Mouse (Mus musculus) CD4-positive, CD25-positive, alpha-beta regulatory T cell, adult 2 months (primary cell): ENCODE measurements at regions not wholly inside any gene's neighbourhood (a gene's known extent, or its start where the extent isn't known, plus 50 kb on each side); places are given as distances from the start of the nearest gene placed in this dataset.
"Not testable (repeated sequence)": the region's sequence is repeated elsewhere in the genome, so short reads cannot be mapped to it uniquely, and the experiment has no call there.

Experiments used
- DNase-seq: peaks from one replicate; pipeline ENCODE4 v3.0.0-alpha.2; 2012; ENCODE audit warnings: low read depth, low spot score

GRCm38 (mm10) chr13:5367058-5367797 is 494.1 kb upstream of the Klf6 start:
- DNase-seq: no peak

DNA sequence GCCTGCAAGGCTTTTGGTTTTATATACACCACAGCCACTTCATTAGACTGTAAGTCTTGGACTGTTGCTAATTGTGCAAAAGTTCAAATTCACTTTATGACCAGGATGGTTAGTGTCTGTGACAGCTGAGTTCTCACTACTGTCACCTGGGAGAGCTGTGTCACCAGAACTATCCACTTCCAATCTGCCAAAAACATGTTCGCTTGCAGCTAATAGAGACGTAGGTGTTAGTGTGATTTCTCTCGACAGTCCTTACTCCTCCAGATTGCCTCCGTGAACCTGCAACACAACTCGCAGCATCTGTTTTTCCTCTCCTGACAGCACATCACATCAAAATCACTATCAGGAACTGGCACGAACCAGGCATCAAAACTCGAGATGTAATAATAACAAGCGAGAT is 491.3 kb upstream of the Klf6 start:
- no peak for DNase-seq

- DNase-seq: no peak
Observed at GRCm38 (mm10) chr13:5373191-5373590, 488.1 kb upstream of the Klf6 start.

DNA sequence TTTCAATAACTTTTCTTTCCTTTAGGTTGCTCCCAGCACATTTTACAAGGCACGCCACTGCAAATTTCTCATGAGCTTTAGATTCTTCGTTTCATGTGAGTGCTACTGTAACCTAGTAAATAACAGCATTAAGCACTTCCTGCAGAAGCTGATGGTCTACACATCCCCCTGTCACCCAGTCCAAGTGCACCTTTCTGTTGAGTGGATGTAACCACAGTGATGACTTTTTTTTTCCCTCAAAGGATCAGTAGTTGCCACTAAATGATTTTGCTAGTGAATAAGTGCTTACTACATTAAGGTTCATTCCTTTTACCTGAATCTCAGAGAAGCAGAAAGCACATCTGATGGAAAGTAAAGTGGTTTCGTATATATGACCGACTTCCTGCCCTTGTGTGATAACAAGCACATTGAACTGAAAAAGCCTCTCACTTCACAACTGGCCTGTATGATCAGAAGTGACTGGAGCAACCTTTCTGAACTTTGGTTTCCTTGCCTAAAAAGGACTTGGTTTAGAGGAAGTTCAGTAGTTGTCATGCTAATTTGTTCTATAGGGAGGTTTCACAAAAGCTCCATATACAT is 453.0 kb upstream of the Klf6 start:
- DNase-seq: peak; percentile 70

DNA sequence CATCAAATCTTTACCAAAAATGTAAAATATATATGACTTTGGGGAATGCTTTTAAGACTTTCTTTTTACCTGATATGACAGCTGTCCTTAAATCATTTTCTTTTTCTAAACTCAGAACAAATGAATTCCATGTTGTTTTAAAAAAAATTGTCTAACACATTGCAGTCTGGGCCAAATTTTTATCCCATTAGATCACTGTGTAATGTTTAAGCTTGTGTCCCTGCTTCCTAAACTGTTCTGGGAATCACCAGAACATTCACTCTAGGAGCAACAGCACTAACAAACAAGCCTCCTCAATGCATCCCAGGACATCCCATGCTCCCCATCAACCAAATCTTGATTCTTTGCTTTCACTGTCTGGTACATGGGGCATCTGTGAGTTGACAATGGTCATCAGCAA is 449.2 kb upstream of the Klf6 start:
- no peak for DNase-seq

GRCm38 (mm10) chr13:5413009-5413408 is 448.3 kb upstream of the Klf6 start:
- DNase-seq: not testable (repeated sequence)

- no peak for DNase-seq
Observed at GRCm38 (mm10) chr13:5424110-5424509, 437.2 kb upstream of the Klf6 start.

- no peak for DNase-seq
Observed at GRCm38 (mm10) chr13:5425491-5426232, 435.6 kb upstream of the Klf6 start.

DNA sequence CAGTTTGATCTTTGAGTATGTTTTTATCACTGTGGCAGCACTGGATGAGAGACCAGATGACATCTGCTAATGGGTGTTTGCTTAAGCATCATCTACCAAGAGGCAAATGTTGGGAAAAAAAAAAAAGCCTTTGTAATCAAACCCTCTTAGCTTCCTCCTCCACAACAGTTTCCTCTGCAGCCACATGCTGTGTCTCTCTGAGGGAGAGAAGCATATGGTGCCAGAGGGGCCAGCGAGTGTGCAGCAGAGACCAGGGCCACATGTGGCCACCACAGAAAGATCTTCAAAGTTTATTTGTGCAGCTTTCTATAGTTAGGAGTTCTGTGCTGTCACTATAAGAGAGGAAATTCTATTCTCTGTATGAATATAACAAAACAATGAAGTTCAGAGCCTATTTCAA is 427.6 kb upstream of the Klf6 start:
- DNase-seq: no peak

- no peak for DNase-seq
Observed at GRCm38 (mm10) chr13:5435131-5435530, 426.2 kb upstream of the Klf6 start.

DNA sequence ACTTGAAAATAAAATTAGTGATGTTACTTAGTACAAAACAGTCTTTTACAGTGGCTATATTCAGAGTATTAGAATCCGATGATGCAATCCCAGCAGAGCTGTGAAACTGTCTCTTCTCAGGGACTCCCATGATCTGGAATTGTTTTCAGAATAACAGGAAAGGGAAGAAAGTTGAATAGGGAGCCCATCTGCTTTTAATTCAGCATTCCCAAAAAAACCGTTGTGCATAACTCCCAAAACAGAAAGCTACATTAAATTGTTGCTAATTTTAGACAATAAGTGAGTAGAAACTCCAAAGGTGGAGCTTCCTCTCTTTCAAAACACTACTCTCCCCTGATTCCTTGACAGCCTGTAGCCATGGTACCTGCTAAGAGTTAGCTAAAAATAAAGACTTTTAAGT is 425.1 kb upstream of the Klf6 start:
- DNase-seq: no peak

DNA sequence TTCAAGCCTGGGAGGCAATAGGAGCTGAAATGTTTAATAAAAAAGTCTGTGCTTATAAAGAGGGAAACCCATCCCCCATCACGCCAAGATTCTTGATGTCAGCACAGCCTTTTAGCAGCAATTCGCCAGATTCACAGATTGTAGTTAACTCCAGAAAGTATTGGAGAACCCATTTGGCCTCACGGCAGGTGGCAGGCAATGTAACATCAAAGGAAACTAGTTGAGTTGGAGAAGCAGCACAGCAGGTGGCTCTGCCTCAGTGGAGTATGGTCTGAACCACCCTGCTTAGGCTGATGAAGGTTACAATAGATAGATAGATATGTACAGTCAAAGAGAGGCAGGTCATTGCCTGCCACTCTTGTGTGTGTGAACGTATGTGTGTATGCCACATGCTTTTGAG is 420.8 kb upstream of the Klf6 start:
- DNase-seq: no peak

DNA sequence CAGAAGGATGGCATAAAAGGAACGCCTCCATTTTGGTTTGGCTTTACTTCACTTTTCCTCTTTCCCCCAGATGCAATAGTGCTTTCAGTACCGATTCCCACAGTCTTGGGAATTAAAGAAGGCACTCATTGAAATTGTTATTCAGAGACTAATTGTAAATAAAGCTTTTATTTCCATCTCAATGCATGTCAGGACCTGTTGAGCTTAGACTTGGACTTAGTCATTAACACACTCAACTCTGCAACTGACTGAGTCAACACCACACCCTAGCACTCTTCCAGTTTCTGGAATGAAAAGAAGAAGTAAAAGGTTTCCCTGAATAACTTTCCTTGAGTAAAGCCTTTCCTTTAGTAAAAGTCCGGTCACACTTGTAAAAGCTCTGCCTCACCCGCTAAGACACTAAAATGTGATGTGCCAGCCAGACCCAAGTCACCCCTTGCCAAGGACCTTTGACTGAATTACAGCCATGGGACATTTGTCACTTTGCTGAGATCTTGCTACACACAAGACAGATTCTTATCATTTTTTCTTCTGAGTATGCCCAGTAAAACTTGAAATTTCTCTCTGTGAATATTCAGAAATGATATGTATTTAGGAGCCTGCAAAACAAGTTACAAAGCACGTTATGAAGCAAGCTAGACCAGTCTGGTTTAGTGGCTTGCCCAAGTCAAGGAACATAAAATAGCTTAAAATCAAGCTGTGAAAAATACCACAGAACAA is 416.4 kb upstream of the Klf6 start:
- DNase-seq: no peak

GRCm38 (mm10) chr13:5448601-5449000 is 412.7 kb upstream of the Klf6 start:
- no peak for DNase-seq

DNA sequence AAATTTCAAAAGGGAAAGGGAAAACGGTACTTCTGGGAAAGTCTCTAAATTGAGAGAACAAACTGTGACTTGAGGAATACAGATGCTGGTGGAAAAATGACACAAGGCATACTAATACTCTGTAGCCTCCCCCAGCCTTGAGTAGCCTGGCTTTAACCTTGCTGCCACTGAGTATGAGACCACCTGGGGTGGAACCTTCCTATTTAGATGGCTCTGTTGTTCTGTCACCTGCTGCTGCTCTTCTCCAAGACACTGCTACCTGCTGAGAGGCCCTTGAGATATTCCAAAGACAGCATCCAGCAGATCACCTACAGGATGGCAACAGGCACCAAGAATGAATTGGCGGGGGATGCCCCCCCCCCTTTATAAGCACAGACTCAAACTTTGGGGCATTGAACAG is 380.5 kb upstream of the Klf6 start:
- no peak for DNase-seq

DNA sequence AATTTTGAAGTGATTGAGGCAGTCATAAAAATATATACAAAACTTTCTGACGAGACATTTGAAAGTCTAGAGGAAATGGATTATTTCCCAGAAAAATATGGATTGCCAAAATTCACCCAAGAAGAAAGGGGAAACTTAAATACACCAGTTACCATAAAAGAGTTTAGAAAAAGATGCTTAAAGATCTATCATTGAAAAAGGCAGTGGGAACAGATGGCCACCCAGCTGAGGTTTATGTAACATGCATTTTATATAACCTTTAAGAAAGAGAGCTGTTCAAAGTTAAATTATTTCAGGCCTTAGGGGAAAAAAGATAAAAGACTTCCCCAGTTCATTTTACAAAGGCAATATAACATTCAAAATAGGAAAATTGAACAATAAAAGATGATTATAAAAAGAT is 369.0 kb upstream of the Klf6 start:
- no peak for DNase-seq

DNA sequence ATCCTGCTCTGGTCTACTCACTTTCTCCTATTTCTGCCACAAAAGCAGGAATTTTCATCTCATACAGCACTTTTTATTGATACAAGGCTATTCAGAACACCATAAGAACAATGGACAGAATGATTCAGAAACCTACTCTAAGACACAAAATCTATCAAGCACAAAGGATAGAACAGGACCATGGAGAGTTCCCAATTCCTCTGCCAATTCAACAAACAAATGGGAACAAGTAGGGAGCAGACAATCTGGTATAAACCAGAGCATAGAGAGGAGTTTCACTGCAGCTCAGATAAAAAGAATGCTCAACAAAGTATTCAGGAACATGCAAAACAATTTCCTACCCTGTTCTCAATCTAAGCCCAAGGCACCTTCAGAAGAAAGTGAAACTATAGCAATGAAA is 363.7 kb upstream of the Klf6 start:
- DNase-seq: no peak

- DNase-seq: no peak
Observed at GRCm38 (mm10) chr13:5511784-5512183, 349.5 kb upstream of the Klf6 start.

DNA sequence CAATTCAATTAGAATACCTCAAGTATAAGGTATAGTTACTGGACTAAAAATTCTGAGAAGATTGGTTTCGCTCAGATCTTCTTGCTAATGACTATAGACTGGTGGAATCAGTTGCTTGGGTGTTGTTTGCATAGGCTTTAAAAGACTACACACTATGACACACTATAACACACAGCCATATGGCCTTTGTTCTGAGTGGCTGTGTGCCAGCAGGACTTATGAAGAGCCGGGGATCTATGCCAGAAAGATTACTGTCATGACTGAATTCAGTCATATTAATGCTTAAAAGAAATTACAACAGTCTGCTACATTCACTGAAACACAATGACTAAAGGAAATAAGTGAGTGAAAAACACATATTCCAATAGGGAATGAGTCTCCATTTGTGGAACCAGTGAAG is 345.7 kb upstream of the Klf6 start:
- DNase-seq: no peak

GRCm38 (mm10) chr13:5516088-5516487 is 345.2 kb upstream of the Klf6 start:
- no peak for DNase-seq

- no peak for DNase-seq
Observed at GRCm38 (mm10) chr13:5519181-5519580, 342.1 kb upstream of the Klf6 start.

- no peak for DNase-seq
Observed at GRCm38 (mm10) chr13:5519600-5519999, 341.7 kb upstream of the Klf6 start.
